Mouse (Mus musculus): Measurements from ENCODE around the gene Tmem220. TPM values are rescaled to one million over a fixed set of nuclear protein-coding genes. Genes with fewer than 3 reads are reported as not detected.
A peak's percentile ranks its signal among the peaks of the same experiment; 100 is the strongest.
"Not testable (repeated sequence)": the region's sequence is repeated elsewhere in the genome, so short reads cannot be mapped to it uniquely, and the experiment has no call there.

Tmem220 gene
- total RNA-seq, 2 experiments from 2014 or later: 0.61 to 0.67 TPM

- no peak for DNase-seq (ENCODE audit: low spot score in 2 of 2)
Measured at GRCm38 (mm10) chr11:67017801-67018591, 7.0 kb upstream of the Tmem220 start.

DNA sequence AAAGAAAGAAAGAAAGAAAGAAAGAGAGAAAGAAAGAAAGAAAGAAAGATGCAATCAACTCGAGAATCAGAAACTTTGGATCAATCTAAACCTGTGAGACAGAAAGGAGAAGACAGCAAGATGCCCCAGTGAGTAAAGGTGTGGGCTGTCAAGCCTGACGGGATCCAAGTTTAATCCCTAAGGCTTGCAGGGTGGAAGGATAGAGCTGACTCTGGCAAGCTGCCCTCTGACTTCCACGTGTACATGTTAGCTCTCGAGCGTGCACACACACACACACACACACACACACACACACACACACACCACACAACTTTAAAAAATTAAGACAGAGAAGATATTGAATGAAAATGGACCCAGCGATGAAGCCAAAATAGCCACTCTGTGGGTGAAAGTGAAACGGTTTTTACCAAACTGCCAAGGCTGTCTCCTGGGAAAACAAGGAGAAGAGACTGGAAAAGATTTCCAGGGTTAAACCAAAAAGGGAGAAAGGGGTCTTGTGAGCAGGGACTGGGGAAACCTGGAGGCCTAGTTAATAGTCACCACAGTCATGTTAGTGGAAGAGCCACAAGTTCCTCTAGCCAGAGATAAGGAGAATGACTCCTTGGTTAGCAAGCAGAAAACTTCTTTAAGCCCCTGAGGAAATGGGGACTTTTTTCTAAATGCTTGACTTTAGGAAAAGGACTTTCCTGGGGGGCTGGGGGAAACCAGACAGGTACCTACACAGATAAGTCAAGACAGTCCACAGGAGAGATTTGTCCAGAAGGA lies 5.1 kb upstream of the Tmem220 start:
- DNase-seq (ENCODE audit: low spot score in 2 of 2): no peak

DNA sequence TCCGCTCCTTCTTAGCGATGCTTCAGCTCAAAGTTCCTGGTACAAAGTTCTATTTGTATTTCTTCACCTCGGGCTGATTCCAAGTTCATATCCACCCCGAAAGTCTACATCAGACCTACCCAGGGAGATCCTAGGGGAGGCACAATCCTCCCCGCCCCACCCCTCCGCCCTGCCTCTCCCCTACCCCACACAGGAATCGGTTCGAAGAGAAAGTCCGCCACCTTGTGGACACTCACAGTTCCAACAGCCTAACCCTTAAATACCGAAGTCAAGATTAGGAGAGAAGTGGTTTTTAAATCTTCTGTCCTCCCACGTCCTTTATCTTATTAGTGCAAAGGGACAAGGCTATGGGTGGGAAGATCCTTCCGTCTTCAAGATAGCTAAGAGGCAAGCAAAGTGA lies 4.0 kb upstream of the Tmem220 start:
- peak; percentile 30 to 65 for DNase-seq (ENCODE audit: low spot score in 2 of 2)

- no peak for DNase-seq (ENCODE audit: low spot score in 2 of 2)
Measured at GRCm38 (mm10) chr11:67022354-67023115, 2.4 kb upstream of the Tmem220 start.

GRCm38 (mm10) chr11:67023191-67023590 lies 1.8 kb upstream of the Tmem220 start:
- not testable (repeated sequence) for DNase-seq (ENCODE audit: low spot score in 2 of 2)

DNA sequence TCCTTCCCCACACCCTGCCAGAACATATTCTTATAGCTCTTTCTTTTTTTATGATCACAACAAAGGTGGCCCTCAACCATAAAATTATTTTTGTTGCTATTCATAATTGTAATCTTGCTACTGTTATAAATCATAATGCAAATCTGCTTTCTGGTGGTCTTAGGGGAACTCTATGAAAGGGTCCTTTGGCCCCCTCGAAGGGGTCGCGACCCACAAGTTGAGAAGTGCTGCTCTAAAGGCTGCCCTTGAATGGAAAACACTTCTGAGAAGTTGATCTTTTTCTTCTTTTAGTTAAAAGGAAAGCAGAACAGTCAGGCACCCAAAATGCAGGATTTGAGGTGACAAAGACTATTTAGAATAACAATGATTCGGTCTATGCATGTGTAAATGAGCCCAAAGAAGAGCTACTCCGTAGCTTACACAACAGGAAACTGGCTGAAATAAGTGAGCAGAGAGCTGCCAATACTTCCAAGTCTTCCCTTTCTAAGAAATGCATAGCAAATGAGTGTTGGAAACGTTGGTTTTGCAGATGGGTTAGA lies 1.1 kb upstream of the Tmem220 start:
- no peak for DNase-seq (ENCODE audit: low spot score in 2 of 2)

GRCm38 (mm10) chr11:67030904-67031602 lies 6.1 kb downstream of the Tmem220 start:
- DNase-seq (ENCODE audit: low spot score in 2 of 2): no peak

- no peak for DNase-seq (ENCODE audit: low spot score in 2 of 2)
Measured at GRCm38 (mm10) chr11:67031603-67031915, 6.6 kb downstream of the Tmem220 start.

- no peak for DNase-seq (ENCODE audit: low spot score in 2 of 2)
Measured at GRCm38 (mm10) chr11:67034775-67035485, 10.0 kb downstream of the Tmem220 start.

- DNase-seq (ENCODE audit: low spot score in 2 of 2): no peak
Measured at GRCm38 (mm10) chr11:67036229-67036628, 11.3 kb downstream of the Tmem220 start.

GRCm38 (mm10) chr11:67036892-67037291 lies 11.9 kb downstream of the Tmem220 start:
- no peak for DNase-seq (ENCODE audit: low spot score in 2 of 2)

DNA sequence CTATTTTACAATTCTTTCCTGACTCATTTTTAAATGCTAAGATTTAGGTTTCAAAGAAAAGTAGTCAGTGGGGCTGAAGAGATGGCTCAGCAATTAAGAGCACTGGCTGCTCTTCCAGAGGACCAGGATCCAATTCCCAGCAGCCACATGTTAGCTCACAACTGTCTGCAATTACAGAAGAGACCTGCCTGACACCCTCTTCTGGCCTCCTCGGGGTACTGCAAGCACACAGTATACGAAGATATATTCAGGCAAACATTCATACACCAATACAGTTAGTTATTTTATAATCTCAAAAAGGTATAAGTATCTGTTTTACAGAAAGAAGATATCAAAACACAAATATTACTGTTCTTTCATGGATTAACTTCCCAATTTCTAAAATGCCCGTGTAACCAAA lies 14.8 kb downstream of the Tmem220 start:
- no peak for DNase-seq (ENCODE audit: low spot score in 2 of 2)

- no peak for DNase-seq (ENCODE audit: low spot score in 2 of 2)
Measured at GRCm38 (mm10) chr11:67040483-67040882, 15.5 kb downstream of the Tmem220 start.

- DNase-seq (ENCODE audit: low spot score in 2 of 2): no peak
Measured at GRCm38 (mm10) chr11:67043007-67043406, 18.1 kb downstream of the Tmem220 start.

DNA sequence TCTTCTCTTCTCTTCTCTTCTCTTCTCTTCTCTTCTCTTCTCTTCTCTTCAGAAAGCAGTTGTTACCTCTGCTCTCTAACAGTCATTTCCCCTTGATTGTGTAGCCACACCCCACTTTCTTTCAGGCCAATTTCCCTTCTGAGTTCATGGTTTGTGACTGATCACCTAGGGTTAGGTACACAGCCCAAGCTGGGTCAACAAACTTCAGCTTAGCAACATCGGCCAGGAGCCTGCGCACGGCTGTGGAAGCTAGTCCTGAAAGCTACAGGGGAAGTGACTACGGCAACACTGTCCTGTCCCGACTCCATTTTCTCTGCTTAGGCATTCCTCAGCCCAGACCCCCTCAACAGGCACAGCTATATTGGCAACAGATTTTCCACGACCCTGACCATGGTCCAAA lies 20.0 kb downstream of the Tmem220 start:
- DNase-seq (ENCODE audit: low spot score in 2 of 2): no peak

DNA sequence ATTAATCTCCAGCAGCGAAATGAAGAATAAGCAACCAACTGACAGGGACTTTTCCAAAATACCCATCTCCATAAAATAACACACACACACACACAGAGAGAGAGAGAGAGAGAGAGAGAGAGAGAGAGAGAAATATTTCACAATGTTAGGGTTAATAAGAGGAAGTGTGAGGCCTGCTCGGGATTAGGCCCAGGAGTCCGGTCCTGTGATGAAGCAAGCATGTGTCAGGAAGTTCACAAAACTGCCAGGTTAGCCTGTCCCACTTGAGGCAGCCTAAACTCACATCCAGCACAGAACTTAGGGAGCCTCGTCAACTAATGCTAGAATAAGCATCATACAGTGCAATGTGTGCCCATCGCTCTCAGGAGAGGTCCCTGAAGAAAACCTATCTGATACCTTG lies 22.2 kb downstream of the Tmem220 start:
- no peak for DNase-seq (ENCODE audit: low spot score in 2 of 2)

- DNase-seq (ENCODE audit: low spot score in 2 of 2): no peak
Measured at GRCm38 (mm10) chr11:67048496-67048895, 23.5 kb downstream of the Tmem220 start.

GRCm38 (mm10) chr11:67049256-67049655 lies 24.3 kb downstream of the Tmem220 start:
- DNase-seq (ENCODE audit: low spot score in 2 of 2): no peak

- DNase-seq (ENCODE audit: low spot score in 2 of 2): no peak
Measured at GRCm38 (mm10) chr11:67051676-67052320, 26.8 kb downstream of the Tmem220 start.

All from layer of hippocampus, adult 18-20 months (tissue).